Mouse (Mus musculus) limb, embryonic 12.5 days (tissue): ENCODE results near the gene Ier2. TPM values are rescaled to one million over a fixed set of nuclear protein-coding genes. Genes with fewer than 3 reads are reported as not detected.

Experiments used
- ATAC-seq: fragments of 200-750 bp; cut with Nextera tagmentation; 2 replicates; pipeline ENCODE4 v1.8.0; 2017; ENCODE audit warnings: low read depth, moderate TSS enrichment; ENCODE audit not compliant: insufficient number of reproducible peaks, insufficient read depth, low FRiP score, low TSS enrichment
- H3K27ac ChIP-seq: fragments of 300-500 bp; sonication (generic); 2 replicates; pipeline ENCODE4 v1.5.1; 2016; ENCODE audit warnings: mild to moderate bottlenecking, moderate library complexity
- H3K27me3 ChIP-seq: fragments of 300-500 bp; sonication (generic); 2 replicates; pipeline ENCODE4 v1.6.1; 2016; ENCODE audit warnings: mild to moderate bottlenecking, moderate library complexity
- H3K36me3 ChIP-seq: fragments of 300-500 bp; sonication (generic); 2 replicates; pipeline ENCODE4 v1.6.1; 2016; ENCODE audit warnings: mild to moderate bottlenecking, moderate library complexity
- H3K4me1 ChIP-seq: fragments of 300-500 bp; sonication (generic); replicated peaks from 2 replicates; pipeline ENCODE4 v1.6.1; 2016
- H3K4me2 ChIP-seq: fragments of 300-500 bp; sonication (generic); 2 replicates; pipeline ENCODE4 v1.6.1; 2016; ENCODE audit warnings: mild to moderate bottlenecking, moderate library complexity
- H3K4me3 ChIP-seq: fragments of 300-500 bp; sonication (generic); replicated peaks from 2 replicates; pipeline ENCODE4 v1.5.1; 2016; ENCODE audit warnings: mild to moderate bottlenecking
- H3K9ac ChIP-seq: fragments of 300-500 bp; sonication (generic); replicated peaks from 2 replicates; pipeline ENCODE4 v1.6.1; 2016; ENCODE audit warnings: mild to moderate bottlenecking, moderate library complexity
- H3K9me3 ChIP-seq: fragments of 300-500 bp; sonication (generic); 2 replicates; pipeline ENCODE4 v1.6.1; 2016; ENCODE audit warnings: mild to moderate bottlenecking, moderate library complexity
- WGBS: fragments of 180-500 bp; shearing (Covaris S2); methylation state at CpG from one replicate; pipeline ENCODE4 v1.1.7; 2016; 5-methylcytosine and 5-hydroxymethylcytosine counted together
- polyA plus RNA-seq: library from polyadenylated mRNA; unstranded; fragments of >200 nt; fragmentation: Nextera tagmentation; extraction: Ambion mirVana; gene quantifications from 2 replicates; pipeline ENCODE4 v1.2.1, GENCODE M21; 2016

The Ier2 gene
- polyA plus RNA-seq, 1 experiment from 2014 or later = 144 TPM

- Histone ChIP-seq H3K27me3 (peaks cover 16% of the 10 kb centered on the region), H3K4me3 (no peak overlapping the region), H3K36me3 (peaks cover 74% of the 10 kb centered on the region), H3K9me3 (no peaks in the 10 kb centered on the region), H3K4me2 (no peak overlapping the region), H3K4me1 (peaks cover 21% of the 10 kb centered on the region), H3K9ac (no peak overlapping the region), H3K27ac (no peak overlapping the region)
- no peak for ATAC-seq
- WGBS = 87% methylated on average over 14 of the region's 14 CpGs
Observed at GRCm38 (mm10) chr8:84697166-84698130, 34.8 kb upstream of the Ier2 start.

- no peak overlapping the region for H3K27ac ChIP-seq
- H3K4me3 ChIP-seq = no peak overlapping the region
- H3K9me3 ChIP-seq = no peaks in the 10 kb centered on the region
- H3K4me1 ChIP-seq = peaks cover 6% of the 10 kb centered on the region
- peaks cover 84% of the 10 kb centered on the region for H3K36me3 ChIP-seq
- H3K9ac ChIP-seq = no peak overlapping the region
- H3K27me3 ChIP-seq = no peaks in the 10 kb centered on the region
- no peak for ATAC-seq
- 88% methylated on average over 6 of the region's 6 CpGs for WGBS
- H3K4me2 ChIP-seq = no peak overlapping the region
Observed at GRCm38 (mm10) chr8:84695140-84695539, 32.5 kb upstream of the Ier2 start.

GRCm38 (mm10) chr8:84693332-84693731, 30.7 kb upstream of the Ier2 start:
- WGBS = 67% methylated on average over 4 of the region's 4 CpGs
- Histone ChIP-seq H3K4me2 (no peak overlapping the region), H3K9ac (no peak overlapping the region), H3K27ac (no peak overlapping the region), H3K9me3 (no peaks in the 10 kb centered on the region), H3K4me3 (no peak overlapping the region), H3K36me3 (peaks cover 69% of the 10 kb centered on the region), H3K4me1 (peaks cover 15% of the 10 kb centered on the region), H3K27me3 (no peaks in the 10 kb centered on the region)
- ATAC-seq = no peak

GRCm38 (mm10) chr8:84689091-84689915, 26.7 kb upstream of the Ier2 start:
- peak overlapping the region; percentile 82 for H3K9ac ChIP-seq
- H3K4me2 ChIP-seq = peak overlapping the region; percentile 77
- H3K9me3 ChIP-seq = no peaks in the 10 kb centered on the region
- WGBS = under 1% methylated on average over 47 of the region's 47 CpGs
- H3K4me1 ChIP-seq = peaks cover 39% of the 10 kb centered on the region
- peak overlapping the region; percentile 85 for H3K27ac ChIP-seq
- peak; percentile 78 for ATAC-seq
- peaks cover 39% of the 10 kb centered on the region for H3K36me3 ChIP-seq
- H3K27me3 ChIP-seq = no peaks in the 10 kb centered on the region
- peak overlapping the region; percentile 82 for H3K4me3 ChIP-seq

- H3K4me2 ChIP-seq = peak within 1 kb of the TSS; percentile 90
- peaks cover 38% of the 10 kb centered on the region for H3K36me3 ChIP-seq
- WGBS = under 1% methylated on average over 35 of the region's 37 CpGs
- peak within 1 kb of the TSS; percentile 99 for H3K4me3 ChIP-seq
- H3K9me3 ChIP-seq = no peaks in the 10 kb centered on the region
- H3K9ac ChIP-seq = peak within 1 kb of the TSS; percentile 99
- H3K27ac ChIP-seq = peak within 1 kb of the TSS; percentile 98
- peak; percentile 35; the same call in 1 of the 2 replicates for ATAC-seq
- no peaks in the 10 kb centered on the region for H3K27me3 ChIP-seq
- peaks cover 39% of the 10 kb centered on the region for H3K4me1 ChIP-seq
Observed at GRCm38 (mm10) chr8:84687705-84688100, 25.1 kb upstream of the Ier2 start, which contains the start of gene Nacc1. Nacc1 (minus strand) TSS chr8:84687862.

GRCm38 (mm10) chr8:84687003-84687704, 24.5 kb upstream of the Ier2 start:
- peak overlapping the region; percentile 99 for H3K4me3 ChIP-seq
- peak overlapping the region; percentile 90 for H3K4me2 ChIP-seq
- H3K27ac ChIP-seq = peak overlapping the region; percentile 98
- H3K27me3 ChIP-seq = no peaks in the 10 kb centered on the region
- 1% methylated on average over 60 of the region's 62 CpGs for WGBS
- peaks cover 39% of the 10 kb centered on the region for H3K4me1 ChIP-seq
- ATAC-seq = peak; percentile 42
- peak overlapping the region; percentile 99 for H3K9ac ChIP-seq
- peaks cover 38% of the 10 kb centered on the region for H3K36me3 ChIP-seq
- H3K9me3 ChIP-seq = no peaks in the 10 kb centered on the region

- Histone ChIP-seq H3K4me3 (peak within 1 kb of the TSS; percentile 99), H3K27me3 (no peaks in the 10 kb centered on the region), H3K4me1 (peaks cover 39% of the 10 kb centered on the region), H3K27ac (peak within 1 kb of the TSS; percentile 98), H3K9me3 (no peaks in the 10 kb centered on the region), H3K36me3 (peaks cover 41% of the 10 kb centered on the region), H3K4me2 (peak within 1 kb of the TSS; percentile 90), H3K9ac (peak within 1 kb of the TSS; percentile 99)
- 0 out of 2 replicates have a peak, but pooled peaks have one; percentile 6 for ATAC-seq
- 8% methylated on average over 20 of the region's 20 CpGs for WGBS
Observed at GRCm38 (mm10) chr8:84686191-84687002, 23.7 kb upstream of the Ier2 start, which contains the start of gene Trmt1. Trmt1 (plus strand) TSS chr8:84686307.

- peaks cover 42% of the 10 kb centered on the region for H3K36me3 ChIP-seq
Observed at GRCm38 (mm10) chr8:84684537-84684936, 21.9 kb upstream of the Ier2 start.

GRCm38 (mm10) chr8:84682257-84682656, 19.6 kb upstream of the Ier2 start:
- ATAC-seq = no peak
- Histone ChIP-seq H3K4me2 (no peak overlapping the region), H3K9ac (no peak overlapping the region), H3K9me3 (no peaks in the 10 kb centered on the region), H3K36me3 (peaks cover 45% of the 10 kb centered on the region), H3K27me3 (no peaks in the 10 kb centered on the region), H3K27ac (no peak overlapping the region), H3K4me3 (no peak overlapping the region), H3K4me1 (peaks cover 19% of the 10 kb centered on the region)
- 87% methylated on average over 2 of the region's 2 CpGs for WGBS

More at GRCm38 (mm10) chr8:84684537-84684936, 21.9 kb upstream of the Ier2 start:
- ATAC-seq = no peak
- H3K9ac ChIP-seq = no peak overlapping the region; the same call in 1 of the 2 replicates
- H3K27ac ChIP-seq = no peak overlapping the region
- no peaks in the 10 kb centered on the region for H3K27me3 ChIP-seq
- no peaks in the 10 kb centered on the region for H3K9me3 ChIP-seq
- WGBS = 71% methylated on average over 3 of the region's 3 CpGs
- no peak overlapping the region for H3K4me3 ChIP-seq
- H3K4me2 ChIP-seq = no peak overlapping the region
- peaks cover 31% of the 10 kb centered on the region for H3K4me1 ChIP-seq

GRCm38 (mm10) chr8:84681476-84681875, 18.8 kb upstream of the Ier2 start:
- H3K9ac ChIP-seq = no peak overlapping the region
- no peaks in the 10 kb centered on the region for H3K9me3 ChIP-seq
- no peak for ATAC-seq
- peaks cover 17% of the 10 kb centered on the region for H3K4me1 ChIP-seq
- WGBS = 87% methylated on average over 2 of the region's 2 CpGs
- peaks cover 52% of the 10 kb centered on the region for H3K36me3 ChIP-seq
- H3K27me3 ChIP-seq = no peaks in the 10 kb centered on the region
- H3K4me3 ChIP-seq = no peak overlapping the region
- no peak overlapping the region for H3K27ac ChIP-seq
- H3K4me2 ChIP-seq = no peak overlapping the region
